Mouse (Mus musculus): ENCODE data around the gene Spata6.

GRCm38 (mm10) chr4:111701381-111701780 is 18.4 kb upstream of the Spata6 start:
- TF ChIP-seq CTCF (IDR thresholded peaks at IDR 0.05; ENCODE audit: control insufficient read depth, insufficient read depth, insufficient replicate concordance, low read depth, low read length) (no peak), POLR2A (IDR thresholded peaks at IDR 0.05; ENCODE audit: control insufficient read depth, low read depth, low read length) (no peak)

Measured in testis, adult 2 months (tissue).